Mouse (Mus musculus) intestine, postnatal 0 days (tissue): ENCODE data around the gene Tcp11l2. TPM values are rescaled to one million over a fixed set of nuclear protein-coding genes. Genes with fewer than 3 reads are reported as not detected.

Source experiments
- ATAC-seq: fragments of 200-750 bp; cut with Nextera tagmentation; 2 replicates; pipeline ENCODE4 v1.8.0; 2017; ENCODE audit warnings: mild to moderate bottlenecking, moderate TSS enrichment, moderate library complexity
- H3K27ac ChIP-seq: fragments of 300-500 bp; sonication (generic); 2 replicates; pipeline ENCODE4 v1.5.1; 2014; ENCODE audit warnings: mild to moderate bottlenecking, low read depth, low read length, moderate library complexity
- H3K27me3 ChIP-seq: fragments of 300-500 bp; sonication (generic); replicated peaks from 2 replicates; pipeline ENCODE4 v1.6.1; 2014; ENCODE audit warnings: low read length, mixed read lengths; ENCODE audit not compliant: control insufficient read depth, insufficient read depth
- H3K36me3 ChIP-seq: fragments of 300-500 bp; sonication (generic); 2 replicates; pipeline ENCODE4 v1.6.1; 2014; ENCODE audit warnings: mild to moderate bottlenecking, moderate library complexity; ENCODE audit not compliant: control insufficient read depth, insufficient read depth
- H3K4me1 ChIP-seq: fragments of 300-500 bp; sonication (generic); replicated peaks from 2 replicates; pipeline ENCODE4 v1.6.1; 2014; ENCODE audit warnings: antibody characterized with exemption, low read length, mixed read lengths; ENCODE audit not compliant: control insufficient read depth, insufficient read depth
- H3K4me2 ChIP-seq: fragments of 300-500 bp; sonication (generic); replicated peaks from 2 replicates; pipeline ENCODE4 v1.6.1; 2014; ENCODE audit warnings: low read depth, mild to moderate bottlenecking, moderate library complexity
- H3K4me3 ChIP-seq: fragments of 300-500 bp; sonication (generic); 2 replicates; pipeline ENCODE4 v1.5.1; 2014; ENCODE audit warnings: low read depth, low read length
- H3K9ac ChIP-seq: fragments of 300-500 bp; sonication (generic); 2 replicates; pipeline ENCODE4 v1.6.1; 2014; ENCODE audit warnings: mild to moderate bottlenecking, low read depth, low read length
- H3K9me3 ChIP-seq: fragments of 300-500 bp; sonication (generic); 2 replicates; pipeline ENCODE4 v1.6.1; 2016; ENCODE audit warnings: mixed run types; ENCODE audit not compliant: control insufficient read depth
- CTCF ChIP-seq: sonication (generic); IDR thresholded peaks from 2 replicates; pipeline ENCODE4 v1.5.1; 2016; ENCODE audit warnings: low read depth, mild to moderate bottlenecking, control low read depth, antibody characterized with exemption, moderate library complexity
- WGBS: fragments of 180-500 bp; shearing (Covaris S2); extraction: QIAGEN DNeasy Blood & Tissue Kit; methylation state at CpG from one replicate; pipeline ENCODE4 v1.1.7; 2014; 5-methylcytosine and 5-hydroxymethylcytosine counted together
- polyA plus RNA-seq: library from polyadenylated mRNA; unstranded; fragments of >200 nt; fragmentation: Nextera tagmentation; extraction: Ambion mirVana; gene quantifications from 2 replicates; pipeline ENCODE4 v1.2.1, GENCODE M21; 2015

Gene Tcp11l2
- polyA plus RNA-seq, 1 experiment from 2014 or later = 8.2 TPM

DNA sequence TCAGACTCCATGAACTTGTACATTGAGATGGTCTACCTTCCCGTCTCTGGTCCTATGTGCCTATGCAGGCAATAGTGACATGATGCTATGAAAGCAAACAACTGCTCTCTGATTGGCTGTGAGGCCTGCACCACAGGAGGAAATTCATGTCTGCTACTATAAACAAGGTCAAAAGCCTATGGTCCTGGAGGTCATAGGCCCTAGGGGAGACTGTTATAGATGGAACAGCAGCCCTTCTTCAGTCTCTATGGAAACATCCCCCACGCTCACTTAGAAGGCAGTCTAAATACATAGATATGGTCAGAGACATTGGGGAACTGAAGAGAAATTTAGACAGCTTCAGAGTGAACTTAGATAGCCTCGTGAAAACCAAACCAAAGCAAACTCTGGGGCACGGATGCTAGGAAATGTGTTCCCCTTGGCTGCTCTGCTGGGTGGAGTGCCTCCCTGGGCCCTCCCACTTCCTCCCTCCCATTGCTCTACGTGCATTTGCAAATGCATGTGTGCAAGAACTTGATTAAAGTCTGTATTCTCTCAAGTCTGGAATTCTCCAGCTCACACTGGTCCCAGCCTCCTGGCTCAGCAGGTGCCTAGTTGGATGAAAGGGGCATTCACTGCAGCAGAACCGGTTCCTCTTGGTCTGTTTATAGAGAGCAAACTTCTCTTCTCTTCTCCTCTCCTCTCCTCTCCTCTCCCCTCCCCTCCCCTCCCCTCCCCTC lies 22.0 kb upstream of the Tcp11l2 start:
- 39% methylated on average over 6 of the region's 6 CpGs for WGBS
- Histone ChIP-seq H3K27ac (no peak overlapping the region), H3K27me3 (no peaks in the 10 kb centered on the region), H3K9ac (no peak overlapping the region), H3K4me3 (no peak overlapping the region), H3K4me2 (no peak overlapping the region), H3K36me3 (no peaks in the 10 kb centered on the region), H3K9me3 (peaks cover 6% of the 10 kb centered on the region; the same call in 1 of the 2 replicates), H3K4me1 (no peaks in the 10 kb centered on the region)
- ATAC-seq = no peak
- no peak for TF ChIP-seq CTCF

DNA sequence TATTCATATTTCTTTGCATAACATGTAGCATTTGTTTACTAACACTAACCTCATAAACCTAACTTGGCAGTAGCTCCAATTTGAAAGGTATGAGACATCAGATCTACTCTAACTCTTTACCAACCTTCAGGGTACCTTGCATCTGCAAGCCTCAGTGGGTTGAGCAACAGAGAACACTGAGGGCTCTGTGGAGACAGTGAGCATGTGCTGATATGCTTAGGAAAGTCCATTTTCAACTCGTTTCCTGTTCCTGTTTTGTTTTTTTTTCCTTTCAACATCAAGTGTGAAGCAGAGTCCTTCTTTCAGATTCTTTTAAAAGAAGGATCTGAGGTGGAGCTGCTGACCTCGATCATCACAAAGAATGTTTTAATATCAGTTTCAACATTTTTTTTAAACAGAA lies 20.3 kb upstream of the Tcp11l2 start:
- no peak for ATAC-seq
- H3K27ac ChIP-seq = no peak overlapping the region
- no peak overlapping the region for H3K4me2 ChIP-seq
- peaks cover 6% of the 10 kb centered on the region; the same call in 1 of the 2 replicates for H3K9me3 ChIP-seq
- TF ChIP-seq CTCF = no peak
- 76% methylated on average over 2 of the region's 2 CpGs for WGBS
- no peak overlapping the region for H3K9ac ChIP-seq
- no peaks in the 10 kb centered on the region for H3K4me1 ChIP-seq
- no peaks in the 10 kb centered on the region for H3K27me3 ChIP-seq
- no peaks in the 10 kb centered on the region for H3K36me3 ChIP-seq
- no peak overlapping the region for H3K4me3 ChIP-seq

DNA sequence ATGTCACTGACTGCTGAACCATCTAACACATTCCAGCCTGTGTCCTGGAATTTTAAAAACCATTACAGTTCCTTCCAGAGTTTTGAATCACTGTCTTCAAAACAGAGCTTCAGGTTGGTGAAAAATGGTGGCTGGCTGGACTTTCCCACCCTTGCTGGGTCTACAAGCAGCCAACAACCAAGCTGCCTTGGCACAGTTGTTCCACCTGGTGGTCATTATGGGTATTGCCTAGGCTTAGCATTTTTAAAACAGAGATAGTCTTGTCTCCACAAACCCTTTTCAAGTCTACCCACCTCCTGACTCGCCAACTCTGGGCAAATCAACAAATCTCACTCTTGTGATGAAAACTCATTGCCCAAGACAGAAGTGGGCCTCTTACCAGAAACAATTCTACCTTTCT lies 17.9 kb upstream of the Tcp11l2 start:
- WGBS = 95% methylated on average over 1 of the region's 1 CpGs
- Histone ChIP-seq H3K4me1 (no peaks in the 10 kb centered on the region), H3K4me3 (no peak overlapping the region), H3K4me2 (no peak overlapping the region), H3K9me3 (peaks cover 6% of the 10 kb centered on the region; the same call in 1 of the 2 replicates), H3K9ac (no peak overlapping the region), H3K27me3 (no peaks in the 10 kb centered on the region), H3K36me3 (no peaks in the 10 kb centered on the region), H3K27ac (no peak overlapping the region)
- TF ChIP-seq CTCF = peak; percentile 61
- ATAC-seq = no peak

DNA sequence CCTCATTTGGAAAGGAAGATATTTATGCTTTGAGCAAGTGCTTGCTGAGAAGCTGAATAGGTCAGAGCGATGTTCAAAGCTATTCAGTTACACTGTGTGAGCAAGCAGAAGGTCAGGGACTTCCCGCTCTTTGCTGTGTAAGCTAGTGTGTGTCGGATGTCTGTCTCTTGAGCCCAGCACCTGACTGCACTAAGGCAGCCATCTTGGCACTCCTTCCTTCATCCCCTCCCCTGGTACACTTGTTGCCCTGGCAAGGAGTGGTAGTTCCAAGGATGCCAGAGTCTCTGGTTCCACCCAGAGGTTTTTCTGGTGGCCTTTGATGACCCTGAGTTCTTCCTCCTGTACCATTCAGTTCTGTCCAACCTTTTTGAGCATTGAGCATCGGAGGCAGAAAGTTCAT lies 16.4 kb upstream of the Tcp11l2 start:
- TF ChIP-seq CTCF = no peak
- no peak for ATAC-seq
- Histone ChIP-seq H3K9ac (no peak overlapping the region), H3K27me3 (no peaks in the 10 kb centered on the region), H3K4me3 (no peak overlapping the region), H3K9me3 (peaks cover 6% of the 10 kb centered on the region; the same call in 1 of the 2 replicates), H3K4me1 (no peaks in the 10 kb centered on the region), H3K36me3 (no peaks in the 10 kb centered on the region), H3K4me2 (no peak overlapping the region), H3K27ac (no peak overlapping the region)
- WGBS = 94% methylated on average over 4 of the region's 4 CpGs

DNA sequence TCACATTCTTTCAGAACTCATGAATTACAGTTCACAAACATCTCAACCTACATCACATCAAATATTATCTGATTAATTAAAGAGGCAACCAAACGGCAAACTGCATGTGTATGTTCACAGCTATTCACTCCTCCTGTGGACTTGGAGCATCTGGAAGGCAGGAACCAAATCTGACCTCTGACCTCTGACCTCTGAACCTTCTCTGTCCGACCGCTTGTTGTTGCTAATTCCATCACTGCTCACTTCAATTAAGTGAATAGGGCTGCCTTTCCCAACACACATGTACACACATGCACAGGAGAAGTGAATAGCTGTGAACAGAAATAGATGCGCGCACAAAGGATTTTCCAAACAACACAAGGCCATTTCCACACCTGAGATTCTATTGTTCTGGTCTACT lies 14.3 kb upstream of the Tcp11l2 start:
- Histone ChIP-seq H3K4me3 (no peak overlapping the region), H3K27me3 (no peaks in the 10 kb centered on the region), H3K27ac (no peak overlapping the region), H3K36me3 (no peaks in the 10 kb centered on the region), H3K9ac (no peak overlapping the region), H3K9me3 (peaks cover 6% of the 10 kb centered on the region; the same call in 1 of the 2 replicates), H3K4me2 (no peak overlapping the region), H3K4me1 (no peaks in the 10 kb centered on the region)
- no peak for ATAC-seq
- no peak for TF ChIP-seq CTCF
- 70% methylated on average over 5 of the region's 5 CpGs for WGBS

DNA sequence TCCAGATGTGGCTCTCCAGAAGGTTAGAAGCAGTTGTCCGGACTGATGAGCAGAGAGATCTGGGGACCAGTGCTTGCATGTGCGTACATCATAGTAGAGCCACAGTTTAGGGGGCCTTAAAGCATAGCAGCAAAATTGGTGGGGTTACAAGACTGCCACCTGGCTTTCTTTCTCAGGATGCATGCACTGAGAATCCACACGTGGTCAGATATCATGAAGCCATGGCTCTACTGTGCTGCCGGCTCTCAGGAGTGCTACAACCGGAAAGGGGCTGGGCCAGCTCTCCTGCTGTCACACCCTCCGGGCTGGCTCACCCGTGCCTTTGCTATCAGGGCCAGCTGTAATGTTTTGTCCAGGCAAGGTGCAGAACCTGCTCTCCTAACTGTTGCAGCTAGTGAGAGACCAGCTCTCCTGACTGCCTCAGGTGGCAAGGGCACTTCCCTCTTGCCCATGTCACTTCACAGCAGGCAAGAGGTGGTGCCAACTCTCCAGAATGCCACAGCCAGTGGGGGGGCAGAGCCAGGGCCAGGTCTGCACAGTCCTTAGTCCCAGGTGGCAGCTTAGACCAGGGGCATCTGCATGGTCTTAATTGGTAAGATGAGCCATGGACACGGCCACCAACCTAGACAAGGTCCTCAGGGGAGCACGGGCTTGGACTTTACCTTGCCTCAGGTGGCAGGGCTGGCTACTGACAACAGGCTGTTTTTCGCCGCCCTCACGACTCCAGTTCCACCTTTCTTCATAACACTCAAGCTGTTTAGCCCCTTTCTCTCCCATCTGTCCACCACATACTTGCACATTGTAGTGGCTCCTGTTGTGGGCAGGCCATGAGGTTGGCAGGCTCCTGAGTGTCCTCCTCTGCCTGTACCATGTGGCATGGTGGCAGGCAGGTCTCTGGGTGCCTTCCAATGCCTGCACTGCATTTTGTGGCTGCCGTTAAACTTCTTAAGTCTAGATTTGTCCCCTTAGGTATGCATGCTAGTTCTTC lies 13.6 kb upstream of the Tcp11l2 start:
- no peaks in the 10 kb centered on the region for H3K36me3 ChIP-seq
- no peaks in the 10 kb centered on the region for H3K4me1 ChIP-seq
- no peak overlapping the region for H3K4me3 ChIP-seq
- peak; percentile 45; the same call in 1 of the 2 replicates for ATAC-seq
- peaks cover 6% of the 10 kb centered on the region; the same call in 1 of the 2 replicates for H3K9me3 ChIP-seq
- no peak overlapping the region for H3K9ac ChIP-seq
- H3K4me2 ChIP-seq = no peak overlapping the region
- WGBS = 60% methylated on average over 13 of the region's 13 CpGs
- TF ChIP-seq CTCF = peak; percentile 44
- no peaks in the 10 kb centered on the region for H3K27me3 ChIP-seq
- no peak overlapping the region for H3K27ac ChIP-seq
